ENCODE assay signal across 8 mouse cellular contexts in genomic region chr8:120971691-120972469, GRCm38 (mm10).
DNase-seq lines count a peak whose midpoint lies in the region; ATAC-seq and TF ChIP-seq lines count a peak whose summit lies in the region.

No protein-coding gene starts in this region.

- no peaks in the 10 kb centered on the region for H3K27me3 ChIP-seq in heart, adult 2 months (ENCODE audit: control insufficient read depth, insufficient read depth, low read length)

- peak overlapping the region; percentile 27 for H3K9ac ChIP-seq in heart, adult 2 months (ENCODE audit: low read depth, low read length)

- peak; percentile 63 to 65 for DNase-seq in cerebellum, postnatal 10 days
- no peak for DNase-seq in cerebellum, adult 11-12 months
- peak; percentile 23 for DNase-seq in embryo, embryonic 9.5 days (ENCODE audit: extremely low spot score)
- DNase-seq in heart, adult 2 months = peak; percentile 71 to 77
- peak; percentile 57 for DNase-seq in kidney, adult 18-20 months
- peak; percentile 34 for DNase-seq in lung, adult 2 months
- peak; percentile 19 for DNase-seq in right cerebral cortex, postnatal 14 days

- TF ChIP-seq POLR2A in heart, adult 2 months (IDR thresholded peaks at IDR 0.05; ENCODE audit: insufficient read depth, low read depth, low read length) = no peak
- 0 out of 2 replicates have a peak, but pooled peaks have one; percentile 22 for TF ChIP-seq POLR2A in lung, adult 2 months (IDR thresholded peaks at IDR 0.05; ENCODE audit: borderline replicate concordance, extremely low read depth, low read depth, low read length)

- H3K36me3 ChIP-seq in heart, adult 2 months (ENCODE audit: control insufficient read depth, insufficient read depth, low read length) = no peaks in the 10 kb centered on the region

- peak overlapping the region; percentile 43 for H3K4me3 ChIP-seq in heart, adult 2 months
- H3K4me3 ChIP-seq in lung, adult 2 months (replicated peaks; ENCODE audit: extremely low read depth, low read depth, low read length) = peak overlapping the region; percentile 36

- intact Hi-C loops in heart, adult 2 months (cut with DNase I) = no loop called here

- no peaks in the 10 kb centered on the region for H3K79me2 ChIP-seq in heart, adult 2 months (replicated peaks; ENCODE audit: control insufficient read depth, insufficient read depth, low read length)

- TF ChIP-seq CTCF in heart, adult 2 months (IDR thresholded peaks at IDR 0.05) = no peak
- no peak for TF ChIP-seq CTCF in lung, adult 2 months (IDR thresholded peaks at IDR 0.05; ENCODE audit: insufficient read depth, low read length)

- TF ChIP-seq EP300 in heart, adult 2 months (IDR thresholded peaks at IDR 0.05; ENCODE audit: insufficient read depth, low read depth, low read length) = no peak

- peaks cover 9% of the 10 kb centered on the region for H3K4me1 ChIP-seq in heart, adult 2 months (ENCODE audit: control insufficient read depth, insufficient read depth, low read length)
- H3K4me1 ChIP-seq in lung, adult 2 months (ENCODE audit: control insufficient read depth, insufficient read depth, low read length) = peaks cover 5% of the 10 kb centered on the region; the same call in 1 of the 2 replicates

- peak overlapping the region; percentile 57 for H3K27ac ChIP-seq in heart, adult 2 months

- WGBS in heart, adult 2 months = 9% methylated on average over 34 of the region's 34 CpGs
- WGBS in lung, adult 2 months = 9% methylated on average over 34 of the region's 34 CpGs

- no peak for ATAC-seq in cerebellum, adult (ENCODE audit: insufficient number of reproducible peaks, low FRiP score, low TSS enrichment)
